Mouse (Mus musculus): ENCODE measurements around the gene Mast1.

Mast1 gene

GRCm38 (mm10) chr8:84936962-84937546, at the start of gene Mast1:
TSS of gene Mast1 (minus strand) at chr8:84937359.
- peak; percentile 53 for DNase-seq (ENCODE audit: low spot score)

GRCm38 (mm10) chr8:84986379-84986945, 49.3 kb upstream of the Mast1 start:
- peak; percentile 50 for DNase-seq (ENCODE audit: low spot score)

GRCm38 (mm10) chr8:84985684-84986378, 48.7 kb upstream of the Mast1 start:
- DNase-seq (ENCODE audit: low spot score), result peak; percentile 68

GRCm38 (mm10) chr8:84985049-84985683, 48.0 kb upstream of the Mast1 start:
- peak; percentile 22 for DNase-seq (ENCODE audit: low spot score)

GRCm38 (mm10) chr8:84984294-84985048, 47.3 kb upstream of the Mast1 start:
- DNase-seq (ENCODE audit: low spot score), result no peak

- no peak for DNase-seq (ENCODE audit: low spot score)
These were observed 45.4 kb upstream of the Mast1 start for GRCm38 (mm10) chr8:84982499-84983011.

GRCm38 (mm10) chr8:84981644-84982498, 44.7 kb upstream of the Mast1 start:
- DNase-seq (ENCODE audit: low spot score), result no peak

- DNase-seq (ENCODE audit: low spot score), result no peak
These were observed 43.6 kb upstream of the Mast1 start for GRCm38 (mm10) chr8:84980622-84981358.

- peak; percentile 91 for DNase-seq (ENCODE audit: low spot score)
These were observed 42.7 kb upstream of the Mast1 start for GRCm38 (mm10) chr8:84979599-84980421.

- peak; percentile 86 for DNase-seq (ENCODE audit: low spot score)
These were observed 41.2 kb upstream of the Mast1 start, which contains the start of gene Junb for GRCm38 (mm10) chr8:84978248-84978940. TSS of gene Junb (minus strand) at chr8:84978718.

- DNase-seq (ENCODE audit: low spot score), result peak; percentile 53
These were observed 40.5 kb upstream of the Mast1 start for GRCm38 (mm10) chr8:84977435-84978247.

GRCm38 (mm10) chr8:84976763-84977434, 39.7 kb upstream of the Mast1 start:
- DNase-seq (ENCODE audit: low spot score), result no peak

GRCm38 (mm10) chr8:84976031-84976762, 39.0 kb upstream of the Mast1 start:
- peak; percentile 95 for DNase-seq (ENCODE audit: low spot score)

GRCm38 (mm10) chr8:84975434-84975833, 38.3 kb upstream of the Mast1 start:
- DNase-seq (ENCODE audit: low spot score), result peak; percentile 79

- DNase-seq (ENCODE audit: low spot score), result peak; percentile 50
These were observed 37.5 kb upstream of the Mast1 start for GRCm38 (mm10) chr8:84974543-84975142.

All from c-Kit-positive CD71-positive TER-119-positive erythroid progenitor cells, embryonic 14.5 days (primary cell).